Mouse (Mus musculus): Measurements from ENCODE around the gene 4933421I07Rik. TPM values are rescaled to one million over a fixed set of nuclear protein-coding genes. Genes with fewer than 3 reads are reported as not detected.

The 4933421I07Rik gene
- total RNA-seq (2021): not detected
- long read RNA-seq, experiment 1: 0 reads
- long read RNA-seq, experiment 2: 0 reads

DNA sequence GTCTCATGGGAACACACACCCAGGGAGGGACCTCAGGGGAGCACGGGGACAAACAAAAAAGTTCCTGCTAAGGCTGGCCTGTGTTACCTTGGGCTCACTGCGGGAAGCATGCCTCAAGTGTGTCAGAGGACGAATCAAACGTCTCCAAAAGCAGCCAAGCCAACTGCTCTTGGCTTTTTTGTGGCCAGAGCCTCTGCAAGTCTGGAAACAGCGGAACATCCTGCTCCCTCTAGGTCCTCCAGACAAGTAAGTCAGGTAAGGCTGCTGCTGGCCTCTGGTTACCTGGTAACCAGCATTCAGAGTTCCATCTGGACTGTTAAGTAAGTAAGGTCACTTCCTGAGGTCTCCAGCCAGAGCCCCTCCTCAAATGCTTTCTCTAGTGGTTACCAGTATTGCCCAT lies at the start of gene 4933421I07Rik:
4933421I07Rik (minus strand) TSS at position 271 of the 400 bp plus-strand sequence.
- no peak for DNase-seq

DNA sequence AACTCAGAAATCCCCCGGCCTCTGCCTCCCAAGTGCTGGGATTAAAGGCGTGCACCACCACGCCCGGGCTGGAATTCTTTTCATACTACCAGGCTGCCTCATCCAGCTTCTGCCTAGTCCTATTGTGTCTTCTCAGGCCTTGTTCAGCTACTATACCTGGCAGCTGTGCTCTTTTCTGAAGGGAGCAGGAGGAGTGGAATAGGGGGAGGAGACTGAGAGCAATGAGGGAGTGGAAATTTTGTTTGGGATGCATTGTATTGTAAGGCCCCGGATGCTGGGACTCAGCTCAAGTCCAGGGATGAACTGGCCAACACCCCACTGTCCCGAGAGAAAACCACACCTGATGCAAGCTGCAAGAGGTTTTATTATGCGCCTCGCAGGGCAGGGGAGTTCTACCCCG lies 49.4 kb upstream of the 4933421I07Rik start:
- no peak for DNase-seq

DNA sequence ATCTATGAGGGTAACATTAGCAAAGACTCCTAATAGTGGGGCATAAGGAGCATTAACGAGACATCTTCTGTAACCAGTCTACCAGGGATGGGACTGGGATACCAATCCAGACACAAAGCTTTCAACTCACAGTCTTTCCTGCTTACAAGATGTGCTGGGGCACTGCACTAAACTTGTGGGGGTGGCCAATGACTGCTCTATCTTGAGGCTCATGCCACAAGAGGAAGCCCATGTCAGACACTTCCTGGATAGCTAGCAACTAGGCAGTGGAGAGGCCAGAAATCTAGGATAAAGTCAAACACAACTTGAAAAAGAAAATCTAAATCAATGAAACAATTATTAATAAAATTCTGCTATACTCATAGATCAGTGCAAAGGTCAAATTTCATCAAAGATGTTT lies 48.3 kb upstream of the 4933421I07Rik start:
- DNase-seq: no peak

DNA sequence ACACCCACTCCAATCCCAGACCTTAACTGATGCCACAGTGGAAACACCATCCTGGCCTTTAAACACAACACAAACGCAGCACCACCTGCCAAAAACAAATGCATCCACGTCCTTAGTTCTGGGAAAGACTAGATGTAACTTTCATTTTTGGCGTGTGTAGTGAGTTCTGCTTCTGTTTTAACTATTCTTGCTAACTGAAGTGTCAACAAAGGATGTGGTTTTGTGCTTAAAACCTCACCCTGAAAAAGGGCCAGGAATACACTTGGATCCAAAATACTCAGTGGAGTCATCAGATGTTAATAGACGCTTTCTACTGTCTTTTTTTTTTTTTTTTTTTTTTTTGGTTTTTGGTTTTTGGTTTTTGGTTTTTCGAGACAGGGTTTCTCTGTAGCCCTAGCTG lies 42.9 kb upstream of the 4933421I07Rik start:
- no peak for DNase-seq

DNA sequence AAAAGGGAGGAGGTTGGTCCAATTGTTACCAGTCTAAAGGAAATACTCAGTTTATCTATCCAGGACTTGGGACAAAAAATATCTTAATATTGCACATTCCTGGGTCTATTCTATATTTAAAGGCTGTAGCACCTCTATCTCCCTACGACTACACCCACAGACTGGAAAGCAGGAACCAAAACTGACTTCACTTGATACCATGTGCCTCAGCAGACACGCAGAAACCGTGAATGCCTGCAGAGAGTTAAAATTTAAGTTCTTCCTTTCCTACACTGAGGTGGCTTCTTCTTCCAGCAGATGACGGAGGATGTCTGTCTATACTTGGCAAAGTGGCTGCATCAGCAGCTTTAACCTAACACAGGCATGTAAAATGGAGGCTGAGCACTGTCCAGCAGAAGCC lies 42.4 kb upstream of the 4933421I07Rik start:
- DNase-seq: no peak

DNA sequence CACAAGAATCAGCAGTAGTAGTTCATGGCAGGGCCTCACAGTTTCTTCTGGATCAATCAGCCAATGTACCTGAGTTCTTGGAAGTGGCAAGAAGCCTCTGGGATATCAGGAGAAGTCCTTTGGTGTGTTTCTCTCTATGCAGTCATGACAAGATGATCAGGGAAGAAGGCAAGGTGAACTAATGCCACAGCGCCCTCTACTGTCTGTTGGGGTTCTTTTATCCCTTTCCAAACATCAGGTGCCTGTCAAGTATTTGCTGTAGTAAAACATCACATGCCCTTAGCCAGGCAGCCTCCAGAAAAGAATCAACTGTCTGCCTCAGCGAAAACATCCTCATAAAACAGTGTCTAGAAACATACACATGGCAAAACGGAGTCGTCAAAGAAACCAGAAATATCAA lies 6.7 kb upstream of the 4933421I07Rik start:
- no peak for DNase-seq

DNA sequence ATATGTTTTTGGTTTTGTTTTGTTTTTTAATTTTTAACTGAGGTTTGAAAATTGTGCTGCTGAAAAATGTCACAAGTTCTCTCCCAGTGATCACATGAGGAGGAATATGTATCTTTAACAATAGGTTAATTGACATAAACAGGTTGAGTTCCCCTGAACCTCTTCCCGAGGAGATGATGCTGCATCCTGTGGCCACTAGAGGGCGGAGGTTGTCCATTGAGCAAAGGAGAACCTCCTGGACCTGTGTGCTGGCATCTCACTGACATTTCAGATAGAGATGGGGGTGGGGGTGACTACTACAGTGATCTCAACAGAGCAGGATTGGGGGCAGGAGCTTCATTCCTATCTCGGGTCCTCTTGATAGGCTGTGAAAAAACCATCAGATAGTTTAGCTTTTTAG lies 2.7 kb upstream of the 4933421I07Rik start:
- DNase-seq: peak; percentile 9 to 22

DNA sequence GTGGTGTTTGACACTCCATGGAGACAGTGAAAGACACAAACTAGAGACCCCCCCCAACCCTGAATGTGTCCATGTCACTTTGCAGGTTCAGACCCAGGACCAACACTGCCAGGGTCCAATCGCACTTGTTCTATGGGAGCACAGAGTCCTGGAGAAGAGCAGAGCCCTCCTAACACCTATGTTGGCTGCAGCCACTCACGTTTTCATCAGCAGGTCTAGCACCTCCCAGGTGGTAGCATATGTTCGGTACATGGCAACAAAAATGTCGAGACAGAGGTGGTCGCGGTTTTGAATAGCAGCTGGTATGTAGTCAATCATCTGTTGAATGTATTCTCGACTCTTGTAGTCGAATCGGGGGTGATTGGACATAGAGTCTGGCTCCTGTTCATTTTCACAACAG lies 568 bp downstream of the 4933421I07Rik start:
- DNase-seq: no peak

Other genes with a start within 250 kb of the 4933421I07Rik start
- not detected for gene Vmn2r61, start 188.1 kb downstream of the 4933421I07Rik start, total RNA-seq (2021)
- 1 to 10 TPM; 3.7 TPM for gene Zfp141, start 57.6 kb upstream of the 4933421I07Rik start, total RNA-seq (2021)
- gene Gm21028, start 130.5 kb upstream of the 4933421I07Rik start, total RNA-seq (2021): not detected
- gene Zfp977, start 144.4 kb upstream of the 4933421I07Rik start, total RNA-seq (2021): 1 to 10 TPM in 1 of 2 experiments, under 1 TPM in 1; 0.72 to 1.1 TPM
- gene Zfp976, start 194.5 kb upstream of the 4933421I07Rik start, total RNA-seq (2021): 1 to 10 TPM; 2.3 to 2.8 TPM
- gene Zfp975, start 244.6 kb upstream of the 4933421I07Rik start, total RNA-seq (2021): 1 to 10 TPM; 4.0 to 4.2 TPM